Mouse (Mus musculus): Measurements from ENCODE around the gene Kcng4.

GRCm38 (mm10) chr8:119622555-119622954 lies 12.9 kb downstream of the Kcng4 start:
- no peak for TF ChIP-seq CTCF (IDR thresholded peaks at IDR 0.05; ENCODE audit: insufficient read depth, low read length)
- TF ChIP-seq POLR2A (IDR thresholded peaks at IDR 0.05; ENCODE audit: borderline replicate concordance, extremely low read depth, low read depth, low read length), result no peak
